Mouse (Mus musculus) limb, embryonic 14.5 days (tissue): Measurements from ENCODE around the gene Trhr2. TPM values are rescaled to one million over a fixed set of nuclear protein-coding genes. Genes with fewer than 3 reads are reported as not detected.

Experiments
- ATAC-seq: fragments of 200-750 bp; cut with Nextera tagmentation; 2 replicates; pipeline ENCODE4 v1.8.0; 2017; ENCODE audit warnings: low read depth, moderate number of reproducible peaks, moderate TSS enrichment; ENCODE audit not compliant: low FRiP score
- DNase-seq: peaks from one replicate; pipeline ENCODE4 v3.0.0-alpha.2; 2015; ENCODE audit warnings: low spot score
- H3K27ac ChIP-seq: fragments of 300-500 bp; sonication (generic); replicated peaks from 2 replicates; pipeline ENCODE4 v1.5.1; 2014; ENCODE audit warnings: low read depth, mild to moderate bottlenecking, low read length, moderate library complexity, mixed read lengths
- H3K27me3 ChIP-seq: fragments of 300-500 bp; sonication (generic); 2 replicates; pipeline ENCODE4 v1.6.1; 2014; ENCODE audit warnings: low read length, mixed read lengths; ENCODE audit not compliant: control insufficient read depth, insufficient read depth
- H3K36me3 ChIP-seq: fragments of 300-500 bp; sonication (generic); 2 replicates; pipeline ENCODE4 v1.6.1; 2014; ENCODE audit warnings: mild to moderate bottlenecking, low read length, moderate library complexity, mixed read lengths; ENCODE audit not compliant: control insufficient read depth, insufficient read depth
- H3K4me1 ChIP-seq: fragments of 300-500 bp; sonication (generic); 2 replicates; pipeline ENCODE4 v1.6.1; 2014; ENCODE audit warnings: antibody characterized with exemption, low read length, mixed read lengths; ENCODE audit not compliant: control insufficient read depth, insufficient read depth
- H3K4me2 ChIP-seq: fragments of 300-500 bp; sonication (generic); replicated peaks from 2 replicates; pipeline ENCODE4 v1.6.1; 2014; ENCODE audit warnings: low read depth, mild to moderate bottlenecking, low read length, moderate library complexity; ENCODE audit not compliant: severe bottlenecking
- H3K4me3 ChIP-seq: fragments of 300-500 bp; sonication (generic); replicated peaks from 2 replicates; pipeline ENCODE4 v1.5.1; 2014; ENCODE audit warnings: low read length
- H3K9ac ChIP-seq: fragments of 300-500 bp; sonication (generic); 2 replicates; pipeline ENCODE4 v1.6.1; 2014; ENCODE audit warnings: mild to moderate bottlenecking, low read depth, low read length, moderate library complexity; ENCODE audit not compliant: severe bottlenecking
- H3K9me3 ChIP-seq: fragments of 300-500 bp; sonication (generic); 2 replicates; pipeline ENCODE4 v1.6.1; 2016; ENCODE audit warnings: low read length; ENCODE audit not compliant: control insufficient read depth
- POLR2A ChIP-seq: fragments of 200-500 bp; IDR thresholded peaks from 2 replicates; pipeline ENCODE4 v1.8.0; 2012; ENCODE audit warnings: inconsistent platforms, mild to moderate bottlenecking, moderate library complexity, borderline replicate concordance; ENCODE audit not compliant: insufficient read depth, insufficient read length; ENCODE audit errors: extremely low read depth
- WGBS: fragments of 180-500 bp; shearing (Covaris S2); extraction: QIAGEN DNeasy Blood & Tissue Kit; methylation state at CpG from one replicate; pipeline ENCODE4 v1.1.7; 2014; 5-methylcytosine and 5-hydroxymethylcytosine counted together
- polyA plus RNA-seq, 2 experiments: library from polyadenylated mRNA; depleted of rRNA in 1 of 2; stranded (reverse) in 1 of 2; unstranded in 1 of 2; fragments of >200 nt; fragmentation: Nextera tagmentation in 1 of 2; extraction: Ambion mirVana in 1 of 2; gene quantifications; 2 replicates each; pipeline versions ENCODE4 v1.2.1 to v1.2.3; 2012 to 2014

Gene Trhr2
- polyA plus RNA-seq, 2 experiments: 1.7 TPM; not detected in 1

- no peaks in the 10 kb centered on the region for H3K9me3 ChIP-seq
- H3K9ac ChIP-seq: no peak overlapping the region
- no peak overlapping the region for H3K4me3 ChIP-seq
- DNase-seq (no peak), ATAC-seq (no peak)
- no peaks in the 10 kb centered on the region for H3K27me3 ChIP-seq
- no peaks in the 10 kb centered on the region for H3K36me3 ChIP-seq
- no peak overlapping the region for H3K4me2 ChIP-seq
- TF ChIP-seq POLR2A: no peak
- 90% methylated on average over 8 of the region's 8 CpGs for WGBS
- H3K27ac ChIP-seq: peak overlapping the region; percentile 48; the same call in 1 of the 2 replicates
- H3K4me1 ChIP-seq: peaks cover 3% of the 10 kb centered on the region; the same call in 1 of the 2 replicates
These were observed 6.4 kb downstream of the Trhr2 start for GRCm38 (mm10) chr8:122354157-122354556.

- no peak for TF ChIP-seq POLR2A
- Histone ChIP-seq H3K4me1 (peaks cover 3% of the 10 kb centered on the region; the same call in 1 of the 2 replicates), H3K27me3 (no peaks in the 10 kb centered on the region), H3K4me2 (no peak overlapping the region), H3K27ac (no peak overlapping the region), H3K36me3 (no peaks in the 10 kb centered on the region), H3K4me3 (no peak overlapping the region), H3K9ac (no peak overlapping the region), H3K9me3 (no peaks in the 10 kb centered on the region)
- ATAC-seq (no peak), DNase-seq (no peak)
- WGBS: 26% methylated on average over 11 of the region's 11 CpGs
These were observed 10.0 kb downstream of the Trhr2 start for GRCm38 (mm10) chr8:122350309-122351089.

GRCm38 (mm10) chr8:122349357-122350297 lies 10.9 kb downstream of the Trhr2 start:
- H3K4me1 ChIP-seq: peaks cover 3% of the 10 kb centered on the region; the same call in 1 of the 2 replicates
- no peak for TF ChIP-seq POLR2A

GRCm38 (mm10) chr8:122347811-122348552 lies 12.6 kb downstream of the Trhr2 start:
- ATAC-seq (no peak), DNase-seq (no peak)
- H3K27me3 ChIP-seq: peaks cover 3% of the 10 kb centered on the region; the same call in 1 of the 2 replicates
- no peak overlapping the region for H3K9ac ChIP-seq
- WGBS: 70% methylated on average over 5 of the region's 5 CpGs
- H3K36me3 ChIP-seq: no peaks in the 10 kb centered on the region
- no peak overlapping the region for H3K4me3 ChIP-seq
- H3K9me3 ChIP-seq: no peaks in the 10 kb centered on the region
- peaks cover 16% of the 10 kb centered on the region for H3K4me1 ChIP-seq
- no peak for TF ChIP-seq POLR2A
- H3K27ac ChIP-seq: no peak overlapping the region
- H3K4me2 ChIP-seq: no peak overlapping the region

More at GRCm38 (mm10) chr8:122349357-122350297, 10.9 kb downstream of the Trhr2 start:
- Histone ChIP-seq H3K4me3 (no peak overlapping the region), H3K27ac (no peak overlapping the region), H3K9ac (no peak overlapping the region), H3K27me3 (no peaks in the 10 kb centered on the region), H3K4me2 (no peak overlapping the region), H3K36me3 (no peaks in the 10 kb centered on the region), H3K9me3 (no peaks in the 10 kb centered on the region)
- DNase-seq: no peak
- no peak for ATAC-seq
- 29% methylated on average over 15 of the region's 15 CpGs for WGBS
